Mouse (Mus musculus): ENCODE data around the gene Gm11634. TPM values are rescaled to one million over a fixed set of nuclear protein-coding genes. Genes with fewer than 3 reads are reported as not detected.

The Gm11634 gene
- total RNA-seq, 1 experiment = not detected

GRCm38 (mm10) chr11:101617849-101618248, 18.8 kb upstream of the Gm11634 start:
- TF ChIP-seq ZC3H11A (IDR thresholded peaks at IDR 0.05; ENCODE audit: borderline replicate concordance, low read depth, low read length) (no peak), ZNF384 (IDR thresholded peaks at IDR 0.05; ENCODE audit: low read depth, low read length) (no peak), MAFK (IDR thresholded peaks at IDR 0.05; ENCODE audit: insufficient read depth, low read depth, low read length) (no peak), CHD2 (IDR thresholded peaks at IDR 0.05; ENCODE audit: low read depth, low read length) (no peak)
- H3K4me3 ChIP-seq (ENCODE audit: insufficient read depth in 1 of 2, low read depth in 1 of 2, low read length in 2 of 2, poor library complexity in 1 of 2, severe bottlenecking in 1 of 2) = no peak overlapping the region
- in situ Hi-C loops (cut with MboI; ENCODE audit: low sequenced_read_pairs in 2 of 2, unreplicated experiment in 2 of 2) = no loop called here

GRCm38 (mm10) chr11:101616948-101617767, 18.1 kb upstream of the Gm11634 start:
- Histone ChIP-seq H3K9me3 (ENCODE audit: control insufficient read depth, insufficient read depth, low read depth, low read length) (0 out of 2 replicates have a peak, but pooled peaks cover 4% of the 10 kb centered on the region), H3K27ac (ENCODE audit: insufficient read depth, low read depth, low read length, poor library complexity, severe bottlenecking) (no peak overlapping the region), H3K4me3 (ENCODE audit: insufficient read depth in 1 of 2, low read depth in 1 of 2, low read length in 2 of 2, poor library complexity in 1 of 2, severe bottlenecking in 1 of 2) (no peak overlapping the region), H3K36me3 (ENCODE audit: control insufficient read depth, insufficient read depth, low read length, poor library complexity, severe bottlenecking) (no peaks in the 10 kb centered on the region), H3K9ac (ENCODE audit: insufficient read depth, low read depth, low read length, poor library complexity, severe bottlenecking) (peak overlapping the region; percentile 24; the same call in 1 of the 2 replicates), H3K4me1 (ENCODE audit: control insufficient read depth in 2 of 2, insufficient read depth in 2 of 2, low read length in 2 of 2, poor library complexity in 1 of 2) (peaks cover 4 to 17% of the 10 kb centered on the region in 2 experiments; a peak in 3 of 4 replicates)
- DNase-seq (ENCODE audit: low read depth, low spot score) = no peak
- in situ Hi-C loops (cut with MboI; ENCODE audit: low sequenced_read_pairs in 2 of 2, unreplicated experiment in 2 of 2) = no loop called here
- no peak for TF ChIP-seq ZC3H11A (IDR thresholded peaks at IDR 0.05; ENCODE audit: borderline replicate concordance, low read depth, low read length)
- TF ChIP-seq CHD2 (IDR thresholded peaks at IDR 0.05; ENCODE audit: low read depth, low read length) = no peak
- no peak for TF ChIP-seq MAFK (IDR thresholded peaks at IDR 0.05; ENCODE audit: insufficient read depth, low read depth, low read length)
- no peak for TF ChIP-seq ZNF384 (IDR thresholded peaks at IDR 0.05; ENCODE audit: low read depth, low read length)
- no peak for TF ChIP-seq HCFC1 (IDR thresholded peaks at IDR 0.05; ENCODE audit: borderline replicate concordance, insufficient read depth, low read length)

More at GRCm38 (mm10) chr11:101617849-101618248, 18.8 kb upstream of the Gm11634 start:
- peak; percentile 83 for DNase-seq (ENCODE audit: low read depth, low spot score)
- Histone ChIP-seq H3K36me3 (ENCODE audit: control insufficient read depth, insufficient read depth, low read length, poor library complexity, severe bottlenecking) (peaks cover under 1% of the 10 kb centered on the region; the same call in 1 of the 2 replicates), H3K9me3 (ENCODE audit: control insufficient read depth, insufficient read depth, low read depth, low read length) (0 out of 2 replicates have a peak, but pooled peaks cover 5% of the 10 kb centered on the region), H3K4me1 (ENCODE audit: control insufficient read depth in 2 of 2, insufficient read depth in 2 of 2, low read length in 2 of 2, poor library complexity in 1 of 2) (peaks cover 4 to 17% of the 10 kb centered on the region in 2 experiments; a peak in 3 of 4 replicates), H3K9ac (ENCODE audit: insufficient read depth, low read depth, low read length, poor library complexity, severe bottlenecking) (no peak overlapping the region), H3K27ac (ENCODE audit: insufficient read depth, low read depth, low read length, poor library complexity, severe bottlenecking) (no peak overlapping the region; the same call in 1 of the 2 replicates)

DNA sequence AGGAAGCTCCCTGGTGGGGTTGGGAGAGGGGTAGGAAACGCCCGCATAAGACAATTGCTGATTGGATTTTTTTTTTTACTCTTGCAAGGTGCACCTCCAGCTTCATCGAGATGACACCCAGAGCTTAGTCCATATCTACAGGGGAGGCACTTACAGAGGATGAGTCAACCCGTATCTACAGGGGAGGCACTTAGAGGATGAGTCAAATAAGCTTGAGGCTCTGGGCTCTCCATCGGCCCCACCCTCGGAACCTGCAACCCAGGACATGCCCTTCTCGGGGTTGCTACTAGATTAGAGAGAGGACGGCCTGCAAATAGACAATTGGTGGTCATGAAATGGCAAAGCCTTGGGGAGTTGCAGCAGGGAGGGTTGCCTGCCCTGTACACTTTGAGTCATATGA, 17.0 kb upstream of the Gm11634 start:
- Histone ChIP-seq H3K4me3 (ENCODE audit: insufficient read depth in 1 of 2, low read depth in 1 of 2, low read length in 2 of 2, poor library complexity in 1 of 2, severe bottlenecking in 1 of 2) (no peak overlapping the region), H3K4me1 (ENCODE audit: control insufficient read depth in 2 of 2, insufficient read depth in 2 of 2, low read length in 2 of 2, poor library complexity in 1 of 2) (peaks cover 4 to 17% of the 10 kb centered on the region in 2 experiments; a peak in 3 of 4 replicates), H3K36me3 (ENCODE audit: control insufficient read depth, insufficient read depth, low read length, poor library complexity, severe bottlenecking) (no peaks in the 10 kb centered on the region), H3K9me3 (ENCODE audit: control insufficient read depth, insufficient read depth, low read depth, low read length) (no peaks in the 10 kb centered on the region), H3K27ac (ENCODE audit: insufficient read depth, low read depth, low read length, poor library complexity, severe bottlenecking) (no peak overlapping the region), H3K9ac (ENCODE audit: insufficient read depth, low read depth, low read length, poor library complexity, severe bottlenecking) (no peak overlapping the region)
- in situ Hi-C loops (cut with MboI; ENCODE audit: low sequenced_read_pairs in 2 of 2, unreplicated experiment in 2 of 2) = no loop called here
- DNase-seq (ENCODE audit: low read depth, low spot score) = no peak
- TF ChIP-seq CHD2 (IDR thresholded peaks at IDR 0.05; ENCODE audit: low read depth, low read length) (no peak), ZNF384 (IDR thresholded peaks at IDR 0.05; ENCODE audit: low read depth, low read length) (no peak), HCFC1 (IDR thresholded peaks at IDR 0.05; ENCODE audit: borderline replicate concordance, insufficient read depth, low read length) (no peak), MAFK (IDR thresholded peaks at IDR 0.05; ENCODE audit: insufficient read depth, low read depth, low read length) (no peak), ZC3H11A (IDR thresholded peaks at IDR 0.05; ENCODE audit: borderline replicate concordance, low read depth, low read length) (no peak)

- H3K4me1 ChIP-seq (ENCODE audit: control insufficient read depth in 2 of 2, insufficient read depth in 2 of 2, low read length in 2 of 2, poor library complexity in 1 of 2) = peaks cover 4 to 23% of the 10 kb centered on the region in 2 experiments; a peak in 3 of 4 replicates
- H3K9ac ChIP-seq (ENCODE audit: insufficient read depth, low read depth, low read length, poor library complexity, severe bottlenecking) = no peak overlapping the region
- no peak overlapping the region for H3K27ac ChIP-seq (ENCODE audit: insufficient read depth, low read depth, low read length, poor library complexity, severe bottlenecking)
- TF ChIP-seq MAFK (IDR thresholded peaks at IDR 0.05; ENCODE audit: insufficient read depth, low read depth, low read length) (no peak), HCFC1 (IDR thresholded peaks at IDR 0.05; ENCODE audit: borderline replicate concordance, insufficient read depth, low read length) (no peak), ZNF384 (IDR thresholded peaks at IDR 0.05; ENCODE audit: low read depth, low read length) (no peak), ZC3H11A (IDR thresholded peaks at IDR 0.05; ENCODE audit: borderline replicate concordance, low read depth, low read length) (no peak), CHD2 (IDR thresholded peaks at IDR 0.05; ENCODE audit: low read depth, low read length) (no peak)
- no peaks in the 10 kb centered on the region; the same call in 1 of the 2 replicates for H3K36me3 ChIP-seq (ENCODE audit: control insufficient read depth, insufficient read depth, low read length, poor library complexity, severe bottlenecking)
- no peak overlapping the region for H3K4me3 ChIP-seq (ENCODE audit: insufficient read depth in 1 of 2, low read depth in 1 of 2, low read length in 2 of 2, poor library complexity in 1 of 2, severe bottlenecking in 1 of 2)
- in situ Hi-C loops (cut with MboI; ENCODE audit: low sequenced_read_pairs in 2 of 2, unreplicated experiment in 2 of 2) = no loop called here
- H3K9me3 ChIP-seq (ENCODE audit: control insufficient read depth, insufficient read depth, low read depth, low read length) = no peaks in the 10 kb centered on the region
- no peak for DNase-seq (ENCODE audit: low read depth, low spot score)
Observed at GRCm38 (mm10) chr11:101615380-101615779, 16.3 kb upstream of the Gm11634 start.

All from ES-E14 (cell line).